Mouse (Mus musculus): Measurements from ENCODE around the gene Sh2d3c.

Sh2d3c gene

GRCm38 (mm10) chr2:32756674-32757055, 35.8 kb downstream of the Sh2d3c start:
- DNase-seq (ENCODE audit: low read depth, low spot score): no peak

GRCm38 (mm10) chr2:32757056-32757845, 36.4 kb downstream of the Sh2d3c start, which contains the start of gene Tor2a:
Gene Tor2a, plus strand, starts transcription at chr2:32757234.
- DNase-seq (ENCODE audit: low read depth, low spot score): peak; percentile 87

GRCm38 (mm10) chr2:32758503-32758902, 37.6 kb downstream of the Sh2d3c start:
- DNase-seq (ENCODE audit: low read depth, low spot score): no peak

- DNase-seq (ENCODE audit: low read depth, low spot score): no peak
These were observed 38.1 kb downstream of the Sh2d3c start for GRCm38 (mm10) chr2:32759001-32759400.

GRCm38 (mm10) chr2:32761361-32761760, 40.5 kb downstream of the Sh2d3c start:
- no peak for DNase-seq (ENCODE audit: low read depth, low spot score)

- DNase-seq (ENCODE audit: low read depth, low spot score): no peak
These were observed 41.0 kb downstream of the Sh2d3c start for GRCm38 (mm10) chr2:32761859-32762258.

- no peak for DNase-seq (ENCODE audit: low read depth, low spot score)
These were observed 42.5 kb downstream of the Sh2d3c start for GRCm38 (mm10) chr2:32763353-32763752.

- DNase-seq (ENCODE audit: low read depth, low spot score): no peak
These were observed 46.4 kb downstream of the Sh2d3c start for GRCm38 (mm10) chr2:32767241-32767640.

GRCm38 (mm10) chr2:32768661-32769285, 47.9 kb downstream of the Sh2d3c start:
- no peak for DNase-seq (ENCODE audit: low read depth, low spot score)

- no peak for DNase-seq (ENCODE audit: low read depth, low spot score)
These were observed 48.7 kb downstream of the Sh2d3c start for GRCm38 (mm10) chr2:32769327-32770085.

GRCm38 (mm10) chr2:32771886-32772285, 51.0 kb downstream of the Sh2d3c start:
- DNase-seq (ENCODE audit: low read depth, low spot score): no peak

- DNase-seq (ENCODE audit: low read depth, low spot score): no peak
These were observed 51.9 kb downstream of the Sh2d3c start for GRCm38 (mm10) chr2:32772626-32773279.

GRCm38 (mm10) chr2:32775359-32776074, 54.7 kb downstream of the Sh2d3c start, which contains the start of the genes Ttc16 and Ptrh1:
Gene Ttc16, minus strand, starts transcription at chr2:32775633.
Gene Ptrh1, plus strand, starts transcription at chr2:32775786.
- peak; percentile 90 for DNase-seq (ENCODE audit: low read depth, low spot score)

GRCm38 (mm10) chr2:32776192-32776591, 55.3 kb downstream of the Sh2d3c start:
- no peak for DNase-seq (ENCODE audit: low read depth, low spot score)

GRCm38 (mm10) chr2:32778081-32778480, 57.2 kb downstream of the Sh2d3c start:
- no peak for DNase-seq (ENCODE audit: low read depth, low spot score)

- DNase-seq (ENCODE audit: low read depth, low spot score): no peak
These were observed 58.3 kb downstream of the Sh2d3c start for GRCm38 (mm10) chr2:32779131-32779530.

- DNase-seq (ENCODE audit: low read depth, low spot score): no peak
These were observed 58.9 kb downstream of the Sh2d3c start for GRCm38 (mm10) chr2:32779714-32780113.

GRCm38 (mm10) chr2:32781710-32782109, 60.9 kb downstream of the Sh2d3c start:
- no peak for DNase-seq (ENCODE audit: low read depth, low spot score)

GRCm38 (mm10) chr2:32784048-32784681, 63.3 kb downstream of the Sh2d3c start, which contains the start of gene Cfap157:
Gene Cfap157, minus strand, starts transcription at chr2:32784428.
- no peak for DNase-seq (ENCODE audit: low read depth, low spot score)

GRCm38 (mm10) chr2:32787176-32787575, 66.3 kb downstream of the Sh2d3c start:
- no peak for DNase-seq (ENCODE audit: low read depth, low spot score)
